Mouse (Mus musculus) left cerebral cortex, postnatal 10 days (tissue): ENCODE results near the gene Ccdc170. TPM values are rescaled to one million over a fixed set of nuclear protein-coding genes. Genes with fewer than 3 reads are reported as not detected.
"Not testable (repeated sequence)": the region's sequence is repeated elsewhere in the genome, so short reads cannot be mapped to it uniquely, and the experiment has no call there.

Source experiments
- DNase-seq, 2 experiments: peaks; one replicate each; pipeline ENCODE4 v3.0.0; 2021 to 2022; ENCODE audit warnings: low spot score in 2 of 2, mixed read lengths in 1 of 2; ENCODE audit errors: extremely low spot score in 1 of 2
- intact Hi-C: fragments of 180-260 bp; cut with DNase I; formaldehyde crosslinking; loops from one replicate; pipeline ENCODE4 v1.15.1; 2025
- total RNA-seq, 2 experiments: library from RNA; stranded (reverse); gene quantifications; 2 replicates each; pipeline ENCODE4 v1.2.3; 2021

The Ccdc170 gene
- under 1 TPM; 0.26 to 0.43 TPM for total RNA-seq

- intact Hi-C loops: no loop called here
These were observed at the start of gene Ccdc170 for GRCm38 (mm10) chr10:4482355-4482754. TSS of gene Ccdc170 (plus strand) at chr10:4482502.

GRCm38 (mm10) chr10:4432996-4433755 lies 49.1 kb upstream of the Ccdc170 start:
- DNase-seq: no peak
- intact Hi-C loops: no loop called here

More at GRCm38 (mm10) chr10:4482355-4482754, at the start of gene Ccdc170:
- peak in 1 of 2 experiments; percentile 21 for DNase-seq

GRCm38 (mm10) chr10:4433871-4434270 lies 48.4 kb upstream of the Ccdc170 start:
- DNase-seq, intact Hi-C loops: not testable (repeated sequence)

GRCm38 (mm10) chr10:4435416-4435815 lies 46.9 kb upstream of the Ccdc170 start:
- no peak for DNase-seq

GRCm38 (mm10) chr10:4456409-4456808 lies 25.9 kb upstream of the Ccdc170 start:
- DNase-seq: no peak
- intact Hi-C loops: no loop called here

More at GRCm38 (mm10) chr10:4435416-4435815, 46.9 kb upstream of the Ccdc170 start:
- intact Hi-C loops: no loop called here

- intact Hi-C loops: no loop called here
- DNase-seq: no peak
These were observed 22.1 kb upstream of the Ccdc170 start for GRCm38 (mm10) chr10:4460201-4460600.

GRCm38 (mm10) chr10:4465799-4466198 lies 16.5 kb upstream of the Ccdc170 start:
- intact Hi-C loops: no loop called here
- DNase-seq: no peak

GRCm38 (mm10) chr10:4469406-4469805 lies 12.9 kb upstream of the Ccdc170 start:
- no peak for DNase-seq
- intact Hi-C loops: no loop called here

GRCm38 (mm10) chr10:4473591-4473993 lies 8.7 kb upstream of the Ccdc170 start:
- no peak for DNase-seq
- intact Hi-C loops: no loop called here

- DNase-seq: no peak
- intact Hi-C loops: no loop called here
These were observed 6.9 kb upstream of the Ccdc170 start for GRCm38 (mm10) chr10:4475431-4475830.

GRCm38 (mm10) chr10:4476604-4477003 lies 5.7 kb upstream of the Ccdc170 start:
- DNase-seq: no peak
- intact Hi-C loops: no loop called here

GRCm38 (mm10) chr10:4480929-4481328 lies 1.4 kb upstream of the Ccdc170 start:
- intact Hi-C loops: no loop called here
- DNase-seq: no peak

- no peak for DNase-seq
- intact Hi-C loops: no loop called here
These were observed 607 bp upstream of the Ccdc170 start for GRCm38 (mm10) chr10:4481695-4482094.

- intact Hi-C loops: no loop called here
- no peak for DNase-seq
These were observed 1.5 kb downstream of the Ccdc170 start for GRCm38 (mm10) chr10:4483848-4484247.

- DNase-seq: no peak
- intact Hi-C loops: no loop called here
These were observed 2.7 kb downstream of the Ccdc170 start for GRCm38 (mm10) chr10:4484986-4485385.

GRCm38 (mm10) chr10:4489865-4490264 lies 7.6 kb downstream of the Ccdc170 start:
- no peak for DNase-seq
- intact Hi-C loops: no loop called here

GRCm38 (mm10) chr10:4491281-4491680 lies 9.0 kb downstream of the Ccdc170 start:
- intact Hi-C loops: no loop called here
- DNase-seq: no peak

- intact Hi-C loops: no loop called here
- no peak for DNase-seq
These were observed 9.7 kb downstream of the Ccdc170 start for GRCm38 (mm10) chr10:4492045-4492444.

GRCm38 (mm10) chr10:4492909-4493308 lies 10.6 kb downstream of the Ccdc170 start:
- intact Hi-C loops: no loop called here
- DNase-seq: no peak

- intact Hi-C loops: no loop called here
- DNase-seq: no peak
These were observed 20.9 kb downstream of the Ccdc170 start for GRCm38 (mm10) chr10:4503251-4503650.

- intact Hi-C loops: no loop called here
- no peak for DNase-seq
These were observed 30.4 kb downstream of the Ccdc170 start for GRCm38 (mm10) chr10:4512725-4513124.
